ENCODE assay signal across 8 mouse cellular contexts in the genomic region with DNA sequence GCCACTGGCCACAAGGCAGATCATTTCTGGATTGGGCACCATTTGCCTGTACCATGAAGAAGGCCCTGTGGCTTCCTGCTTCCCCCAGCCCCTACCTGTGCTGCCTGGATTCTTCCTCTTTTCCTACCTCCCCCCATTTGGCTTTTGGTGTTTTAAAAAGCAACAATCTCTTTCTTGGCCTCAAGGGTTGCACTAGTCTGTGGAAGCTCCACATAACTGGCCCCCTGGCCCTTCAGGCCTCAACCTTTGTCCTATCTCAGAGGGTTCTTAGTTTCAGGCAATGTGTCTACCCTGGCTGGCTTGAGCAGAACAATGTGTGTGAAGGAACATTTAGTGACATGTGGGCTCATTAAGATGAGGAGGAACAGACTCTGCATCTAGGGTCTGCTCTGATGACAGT. TPM values are rescaled to one million over a fixed set of nuclear protein-coding genes. Genes with fewer than 3 reads are reported as not detected.
DNase-seq lines count a peak whose midpoint lies in the region; ATAC-seq lines count a peak whose summit lies in the region.

Gene Pomgnt2, minus strand, starts transcription at position 101 of the 400 bp plus-strand sequence.

- no peaks in the 10 kb centered on the region for H3K4me1 ChIP-seq in embryonic facial prominence, embryonic 11.5 days (ENCODE audit: control insufficient read depth, insufficient read depth, low read length)
- H3K4me1 ChIP-seq in hindbrain, embryonic 12.5 days, result peaks cover 12% of the 10 kb centered on the region; the same call in 1 of the 2 replicates
- H3K4me1 ChIP-seq in liver, embryonic 15.5 days (replicated peaks), result peaks cover 4% of the 10 kb centered on the region; the same call in 1 of the 2 replicates

- H3K27ac ChIP-seq in embryonic facial prominence, embryonic 11.5 days (replicated peaks; ENCODE audit: low read depth, low read length), result no peak within 1 kb of the TSS
- H3K27ac ChIP-seq in hindbrain, embryonic 12.5 days, result no peak within 1 kb of the TSS
- H3K27ac ChIP-seq in liver, embryonic 15.5 days (replicated peaks), result no peak within 1 kb of the TSS

- no peaks in the 10 kb centered on the region for H3K9me3 ChIP-seq in embryonic facial prominence, embryonic 11.5 days (replicated peaks; ENCODE audit: control insufficient read depth, low read length)
- no peaks in the 10 kb centered on the region for H3K9me3 ChIP-seq in hindbrain, embryonic 12.5 days (replicated peaks)
- no peaks in the 10 kb centered on the region for H3K9me3 ChIP-seq in liver, embryonic 15.5 days (replicated peaks)

- DNase-seq in layer of hippocampus, adult 8-10 months (ENCODE audit: low spot score in 2 of 2), result no peak
- DNase-seq in layer of hippocampus, adult 9-11 months, result no peak
- DNase-seq in embryonic facial prominence, embryonic 11.5 days (ENCODE audit: low spot score), result no peak
- DNase-seq in cerebellum, postnatal 14 days, result no peak
- DNase-seq in c-Kit-positive CD71-positive TER-119-positive erythroid progenitor cells, embryonic 14.5 days (ENCODE audit: low spot score), result no peak
- DNase-seq in embryo, embryonic 10 days (ENCODE audit: low spot score), result no peak

- H3K4me2 ChIP-seq in embryonic facial prominence, embryonic 11.5 days (ENCODE audit: low read depth, low read length), result no peak within 1 kb of the TSS
- no peak within 1 kb of the TSS; the same call in 1 of the 2 replicates for H3K4me2 ChIP-seq in hindbrain, embryonic 12.5 days (replicated peaks)
- peak within 1 kb of the TSS; percentile 71; the same call in 1 of the 2 replicates for H3K4me2 ChIP-seq in liver, embryonic 15.5 days

- no peak within 1 kb of the TSS for H3K9ac ChIP-seq in embryonic facial prominence, embryonic 11.5 days (replicated peaks; ENCODE audit: low read length)
- H3K9ac ChIP-seq in hindbrain, embryonic 12.5 days, result no peak within 1 kb of the TSS
- H3K9ac ChIP-seq in liver, embryonic 15.5 days, result no peak within 1 kb of the TSS

- no peaks in the 10 kb centered on the region for H3K27me3 ChIP-seq in embryonic facial prominence, embryonic 11.5 days (ENCODE audit: control insufficient read depth, insufficient read depth, low read length)
- H3K27me3 ChIP-seq in hindbrain, embryonic 12.5 days, result no peaks in the 10 kb centered on the region
- peaks cover 17% of the 10 kb centered on the region for H3K27me3 ChIP-seq in liver, embryonic 15.5 days

- H3K4me3 ChIP-seq in embryonic facial prominence, embryonic 11.5 days (ENCODE audit: low read depth, low read length), result peak within 1 kb of the TSS; percentile 66
- H3K4me3 ChIP-seq in hindbrain, embryonic 12.5 days, result peak within 1 kb of the TSS; percentile 88
- H3K4me3 ChIP-seq in liver, embryonic 15.5 days (replicated peaks), result peak within 1 kb of the TSS; percentile 63

- H3K36me3 ChIP-seq in embryonic facial prominence, embryonic 11.5 days (replicated peaks; ENCODE audit: control insufficient read depth, insufficient read depth, low read depth, low read length), result no peaks in the 10 kb centered on the region
- H3K36me3 ChIP-seq in hindbrain, embryonic 12.5 days, result no peaks in the 10 kb centered on the region
- H3K36me3 ChIP-seq in liver, embryonic 15.5 days (replicated peaks), result no peaks in the 10 kb centered on the region

- ATAC-seq in embryonic facial prominence, embryonic 11.5 days (replicated peaks; ENCODE audit: insufficient number of reproducible peaks, low FRiP score, low TSS enrichment, low read depth), result no peak
- no peak for ATAC-seq in hindbrain, embryonic 12.5 days (ENCODE audit: low FRiP score)
- no peak for ATAC-seq in liver, embryonic 15.5 days (ENCODE audit: insufficient read depth)

RNA-seq across cellular contexts. Expression of gene Pomgnt2, which starts in this region (rescaled TPM):
- total RNA-seq in layer of hippocampus, adult 8-10 months (2022), result 10 to 100 TPM; 37.2 to 46.1 (median 43.4) TPM
- polyA plus RNA-seq in embryonic facial prominence, embryonic 11.5 days (2014; fragmentation: Nextera tagmentation; extraction: Ambion mirVana), result 6.9 and 7.5 TPM in 2 replicates
- 14.7 and 17.3 TPM in 2 replicates for polyA plus RNA-seq in hindbrain, embryonic 12.5 days (2016; fragmentation: Nextera tagmentation; extraction: Ambion mirVana)
- 2.9 and 4.2 TPM in 2 replicates for polyA plus RNA-seq in liver, embryonic 15.5 days (2015; fragmentation: Nextera tagmentation; extraction: Ambion mirVana)
